Mouse (Mus musculus) brain, embryonic 18.5 days (tissue): ENCODE measurements around the gene Tmbim4.

Source experiments
- DNase-seq: peaks from one replicate; pipeline ENCODE4 v3.0.0-alpha.2; 2012; ENCODE audit warnings: low read depth, low spot score

Tmbim4 gene

DNA sequence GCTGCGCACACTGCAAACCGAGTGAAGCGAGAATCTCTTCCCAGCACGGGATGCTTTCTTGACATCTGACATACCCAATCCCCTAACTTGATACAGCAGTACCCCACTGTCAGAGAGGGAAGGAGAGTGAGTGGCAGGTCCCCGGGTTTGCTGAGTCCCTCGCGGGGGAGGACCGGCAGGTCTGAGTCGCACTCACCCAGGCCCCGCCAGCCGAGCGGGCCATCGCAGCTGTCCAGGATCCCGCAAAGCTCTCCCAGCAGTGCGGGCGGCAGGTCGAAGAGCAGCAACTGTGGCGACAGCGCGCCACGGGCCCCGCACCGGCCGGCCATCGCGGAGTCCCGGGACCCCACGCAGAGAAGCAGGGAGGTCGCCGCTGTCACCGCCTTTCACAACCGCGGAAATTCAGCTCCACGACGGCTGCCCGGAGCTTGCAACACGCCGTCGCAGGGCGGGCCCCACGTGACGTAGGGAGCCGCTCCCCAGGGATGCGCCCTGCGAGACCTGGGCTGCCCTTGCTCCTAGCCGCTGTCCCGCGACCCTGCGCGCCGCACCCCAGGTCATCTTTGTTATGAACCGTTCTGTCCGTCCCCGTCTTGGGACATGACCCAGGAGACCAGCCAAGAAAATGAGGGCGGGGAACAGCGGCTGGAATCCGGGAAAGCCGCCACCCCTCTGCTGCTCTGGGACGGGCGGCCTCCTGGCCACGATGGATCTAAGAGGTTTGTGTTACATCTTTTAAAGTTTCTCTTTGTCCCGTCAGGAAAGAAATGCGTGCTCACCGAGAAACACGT is at the start of gene Tmbim4:
Gene Tmbim4, plus strand, starts transcription at position 460 of the 791 bp plus-strand sequence.
- DNase-seq = no peak

DNA sequence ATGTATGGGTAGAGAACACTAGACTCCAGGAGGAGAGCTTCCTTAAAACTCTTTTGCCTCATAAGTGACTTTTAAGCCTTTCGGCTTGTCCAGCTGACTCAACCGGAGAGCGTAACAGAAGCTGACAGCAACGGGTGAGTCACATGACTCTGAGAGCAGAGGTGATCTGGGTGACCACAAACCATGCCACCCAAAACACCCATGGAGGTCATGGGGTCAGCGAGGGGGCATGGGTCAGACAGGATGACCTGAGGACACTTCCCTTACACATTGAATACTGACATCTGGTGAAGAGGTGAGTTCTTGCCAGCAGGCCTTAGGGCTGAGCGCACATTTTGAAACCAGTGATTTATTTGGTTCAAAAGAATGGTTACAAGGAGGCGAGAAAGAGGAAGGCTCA is 49.7 kb upstream of the Tmbim4 start:
- DNase-seq = no peak

DNA sequence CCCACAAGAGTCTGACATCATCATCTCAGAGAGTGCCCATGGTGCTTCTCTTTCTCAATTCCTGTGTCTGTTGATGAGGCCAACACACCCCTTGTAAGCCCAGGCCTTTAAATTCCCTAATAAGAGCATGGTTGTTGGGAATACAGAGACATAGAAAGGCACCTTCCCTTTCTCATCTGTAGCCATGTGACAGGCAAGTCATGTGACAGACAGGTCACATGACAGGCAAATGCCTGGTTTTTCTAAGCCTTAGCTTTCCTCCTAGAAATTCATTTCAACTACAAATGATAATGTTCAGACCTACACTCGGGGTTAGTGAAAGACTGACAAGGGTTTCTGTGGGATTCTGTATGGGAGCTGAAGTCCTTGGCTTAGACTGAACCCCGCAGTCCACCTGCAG is 47.5 kb upstream of the Tmbim4 start:
- no peak for DNase-seq

DNA sequence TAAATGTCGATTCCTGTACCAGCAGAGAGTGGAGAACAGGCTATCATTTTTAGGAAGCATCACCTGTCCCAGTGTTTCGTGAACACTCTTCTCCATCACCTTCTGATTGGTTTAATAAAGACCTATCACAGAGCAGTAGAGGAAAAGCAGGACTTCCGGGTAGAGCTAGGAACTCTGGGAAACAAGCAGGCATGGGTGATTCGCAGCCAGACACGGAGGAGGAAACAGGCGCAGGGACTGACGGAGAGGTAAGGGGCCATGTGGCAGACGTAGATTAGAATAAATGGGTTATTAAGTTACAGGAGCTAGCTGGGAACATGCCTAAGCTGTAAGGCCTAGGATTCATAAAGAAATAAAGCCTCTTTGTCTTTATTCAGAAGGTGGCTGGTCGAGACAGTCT is 40.9 kb upstream of the Tmbim4 start:
- no peak for DNase-seq

DNA sequence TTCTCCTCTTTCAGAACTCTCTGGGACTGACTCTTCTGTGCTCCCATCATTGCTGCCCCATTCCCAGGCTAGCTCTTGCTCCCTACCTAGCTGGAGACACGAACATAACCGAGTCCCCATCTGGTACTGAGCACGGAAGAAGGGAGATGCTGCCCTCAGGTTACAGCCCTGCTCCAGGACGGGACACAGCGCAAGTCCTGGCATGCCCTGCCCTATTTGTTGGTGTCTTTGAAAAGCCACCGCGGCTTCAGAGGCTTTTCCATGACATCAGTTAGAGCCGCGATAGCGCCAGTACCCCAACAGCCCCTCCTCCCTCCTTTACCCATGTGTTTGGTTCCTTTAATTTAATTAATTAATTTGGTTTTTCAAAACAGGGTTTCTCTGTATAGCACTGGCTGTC is 38.5 kb upstream of the Tmbim4 start:
- no peak for DNase-seq

DNA sequence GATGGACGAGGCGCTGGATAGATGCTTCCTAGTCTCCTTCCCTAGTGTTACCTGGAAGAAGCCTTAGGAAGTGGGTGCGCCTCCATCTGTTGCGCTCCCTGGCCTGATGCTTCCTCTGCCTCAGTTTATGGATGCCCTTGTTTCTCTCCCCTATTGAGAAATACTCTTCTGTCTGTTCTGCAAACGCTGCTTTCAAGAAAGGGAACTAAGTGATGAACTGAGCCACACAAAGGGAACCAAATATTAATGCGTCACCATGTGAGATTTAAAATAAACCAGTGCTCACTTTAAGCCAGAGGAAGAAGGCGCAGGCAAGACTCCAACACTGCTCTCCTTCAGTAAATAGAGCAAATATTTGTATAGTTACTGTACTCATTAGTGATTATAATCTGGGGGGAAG is 37.9 kb upstream of the Tmbim4 start:
- DNase-seq = no peak

DNA sequence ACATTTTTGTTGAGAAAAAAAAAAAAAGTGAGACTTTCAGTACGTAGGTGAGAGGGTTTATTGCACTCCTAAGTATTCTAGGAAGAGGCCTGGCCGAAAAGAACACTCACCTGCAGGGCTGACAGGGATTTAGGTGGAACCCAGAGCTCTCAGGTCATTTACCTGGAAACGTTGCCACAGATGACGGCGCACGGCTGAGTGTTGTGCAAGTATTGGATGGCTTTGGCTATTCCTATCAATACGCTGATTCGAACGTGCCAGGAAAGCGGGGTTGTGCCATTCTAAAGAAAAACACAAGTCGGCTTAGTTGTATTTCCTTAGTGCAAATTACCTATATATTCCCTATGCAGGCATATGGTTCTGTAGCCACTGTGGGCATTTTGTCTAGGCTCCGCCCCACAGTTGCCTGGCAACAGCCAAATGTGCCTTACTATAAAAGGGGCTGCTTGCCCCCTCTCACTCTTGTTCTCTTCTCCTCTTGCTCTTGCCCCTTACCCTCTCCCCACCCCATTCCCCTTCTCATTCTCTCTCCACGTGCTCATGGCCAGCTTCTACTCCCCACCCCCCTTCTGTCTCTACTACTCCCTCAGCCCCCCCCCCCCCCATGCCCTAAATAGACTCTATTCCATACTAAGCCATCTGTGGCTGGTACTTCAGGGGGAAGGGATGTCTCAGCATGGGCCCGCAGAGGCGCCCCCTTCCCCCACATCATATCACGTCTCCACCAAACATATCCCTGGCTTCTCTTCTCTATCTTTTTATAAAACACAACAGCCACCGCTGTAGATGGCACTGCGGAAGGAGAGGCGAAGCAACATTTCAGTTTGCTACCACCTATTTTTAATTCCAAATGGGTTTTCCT is 36.2 kb upstream of the Tmbim4 start:
- DNase-seq = no peak

DNA sequence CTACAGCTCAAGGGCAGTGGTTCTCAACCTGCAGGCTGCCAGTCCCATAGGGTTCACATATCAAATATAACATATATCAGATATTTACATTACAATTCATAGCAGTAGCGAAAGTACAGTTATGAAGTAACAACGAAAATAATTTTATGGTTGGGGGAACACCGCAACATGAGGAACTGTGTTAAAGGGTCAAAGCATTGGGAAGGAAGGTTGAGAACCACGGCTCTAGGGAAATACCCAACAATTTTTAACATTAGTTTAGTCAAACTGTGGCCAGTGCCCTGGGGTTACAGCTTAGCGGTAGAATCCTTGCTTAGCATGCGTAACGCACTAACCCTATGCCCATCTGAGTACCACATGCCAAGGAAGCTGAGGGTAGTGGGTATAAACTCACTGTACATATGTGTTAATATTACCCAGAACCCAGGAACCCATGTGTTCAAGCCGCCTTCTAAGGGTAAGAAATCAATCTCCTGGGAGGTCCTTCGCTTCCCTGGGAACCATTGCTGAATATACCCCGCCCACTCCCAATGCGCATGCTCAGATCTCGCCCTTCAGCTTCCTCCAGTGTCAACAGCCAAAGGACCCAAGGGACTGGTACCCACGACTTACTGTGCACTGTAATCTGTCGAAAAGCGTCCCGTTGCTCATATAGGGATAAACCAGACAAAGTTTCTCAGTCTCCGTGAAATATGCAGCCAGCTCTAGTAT is 35.4 kb upstream of the Tmbim4 start:
- no peak for DNase-seq

DNA sequence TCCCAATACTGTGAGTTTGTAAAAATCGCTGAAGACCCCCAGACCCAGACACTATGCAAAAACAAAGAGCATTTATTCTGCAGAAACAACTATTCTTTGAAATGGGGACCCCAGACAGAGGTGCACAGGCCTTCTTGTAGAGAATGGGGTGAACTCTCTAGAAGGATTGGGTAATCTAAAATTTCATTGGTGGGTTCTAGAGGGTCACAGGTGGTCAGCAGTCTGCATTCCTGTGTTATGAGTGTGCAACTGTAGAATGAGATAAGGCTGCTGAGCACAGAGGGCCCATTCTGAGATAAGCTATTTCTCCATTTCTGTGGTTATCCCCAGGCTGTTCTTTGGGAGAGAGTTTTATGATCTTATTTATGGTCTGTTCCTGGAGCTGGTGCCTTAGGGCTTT is 33.3 kb upstream of the Tmbim4 start:
- no peak for DNase-seq

DNA sequence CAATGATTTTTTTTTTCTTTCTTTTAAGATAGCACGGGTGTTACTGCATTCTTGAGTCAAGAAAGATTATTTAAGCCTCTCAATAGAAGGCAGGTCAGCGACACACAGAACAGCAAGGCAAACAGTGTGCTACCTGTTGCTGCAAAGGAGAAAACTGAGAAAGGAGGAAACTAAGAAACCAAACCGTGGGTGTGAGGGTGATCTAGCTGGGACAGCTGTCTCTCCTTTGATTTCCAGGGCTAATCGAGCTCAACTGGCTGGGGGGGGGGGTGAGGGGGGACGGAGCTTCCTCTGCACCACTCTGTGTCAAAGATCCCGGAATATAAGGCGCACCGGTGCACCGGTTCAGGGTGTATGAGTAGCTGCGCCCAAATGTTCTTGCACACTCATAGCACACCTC is 32.3 kb upstream of the Tmbim4 start:
- DNase-seq = no peak

DNA sequence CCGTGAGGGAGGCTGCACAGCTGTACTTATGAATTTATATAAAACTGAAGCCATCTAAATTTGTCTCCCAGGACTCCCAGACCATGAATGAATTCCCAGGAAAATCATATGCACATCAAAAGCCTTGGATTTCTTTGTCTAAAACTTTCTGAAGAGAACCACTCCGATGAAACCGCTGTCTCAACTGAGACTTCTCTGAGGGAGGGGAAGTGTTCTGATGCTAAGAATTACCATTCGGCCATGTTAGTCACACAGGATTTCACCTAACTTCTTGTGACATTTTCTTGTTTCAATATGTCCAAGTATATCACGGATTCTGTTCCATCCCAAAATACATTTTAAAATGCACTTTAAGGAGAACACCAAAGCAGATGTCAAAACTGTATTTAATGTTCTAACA is 31.5 kb upstream of the Tmbim4 start:
- no peak for DNase-seq

DNA sequence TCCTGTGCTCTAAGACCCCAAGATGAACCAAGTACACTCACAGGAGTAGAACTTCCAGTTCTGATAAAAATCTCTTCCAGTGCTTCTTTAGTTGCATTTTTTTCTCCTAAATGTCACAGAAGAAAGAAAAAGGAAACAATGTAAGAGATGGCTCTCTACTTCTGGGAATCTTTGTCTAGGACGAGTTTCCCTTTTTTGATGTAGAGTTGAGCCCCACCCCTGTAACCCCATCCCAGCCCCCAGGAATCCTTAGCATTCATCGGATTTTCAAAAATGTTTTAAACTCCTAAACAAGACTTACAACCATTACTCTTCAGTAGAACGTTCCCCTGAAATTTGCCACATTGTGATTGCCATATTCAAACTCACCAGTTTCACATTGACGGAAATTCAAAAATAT is 31.1 kb upstream of the Tmbim4 start:
- DNase-seq = no peak

DNA sequence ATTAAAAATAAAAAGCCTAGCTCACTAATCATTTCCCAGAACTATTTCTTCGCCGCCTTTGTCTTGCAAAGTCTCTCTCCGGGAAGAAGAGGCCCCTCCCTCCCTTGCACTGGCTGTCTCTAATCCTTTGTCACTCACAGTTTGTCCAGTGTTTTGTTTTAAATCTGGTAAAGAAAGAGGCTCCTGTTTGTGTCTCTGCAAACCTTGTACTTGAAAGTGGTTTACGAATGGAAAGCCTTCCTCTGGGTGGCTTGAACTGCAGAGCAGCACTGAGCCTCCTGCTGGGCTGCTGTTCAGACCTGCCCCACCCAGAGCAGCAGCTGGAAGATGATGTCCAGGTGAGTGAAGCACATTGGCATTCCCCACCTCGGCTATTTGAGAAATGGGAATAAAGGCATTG is 30.1 kb upstream of the Tmbim4 start:
- no peak for DNase-seq

DNA sequence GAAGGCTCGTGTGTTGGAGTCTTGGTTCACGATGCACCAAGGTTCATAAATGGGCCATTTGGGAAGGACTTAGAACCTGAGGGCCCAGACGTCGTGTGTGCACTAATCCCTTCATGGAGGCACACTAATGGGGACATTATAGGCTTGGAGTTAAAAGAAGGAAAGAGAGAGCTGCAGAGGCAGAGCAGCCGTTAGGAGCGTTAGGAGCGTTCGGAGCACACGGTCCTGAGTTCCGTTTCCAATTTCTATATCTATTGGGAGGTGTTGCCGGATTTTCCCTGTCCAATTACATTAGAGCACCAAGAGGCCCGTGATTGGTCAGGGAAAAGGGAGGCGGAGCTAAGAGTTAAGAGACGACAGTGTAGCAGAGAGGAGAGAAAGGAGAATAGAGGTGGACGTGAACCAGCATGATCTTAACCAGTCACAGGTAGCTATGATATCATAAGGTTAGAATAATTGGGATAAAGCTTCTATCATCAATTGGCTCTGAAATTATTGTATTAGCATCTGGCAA is 27.1 kb upstream of the Tmbim4 start:
- no peak for DNase-seq

DNA sequence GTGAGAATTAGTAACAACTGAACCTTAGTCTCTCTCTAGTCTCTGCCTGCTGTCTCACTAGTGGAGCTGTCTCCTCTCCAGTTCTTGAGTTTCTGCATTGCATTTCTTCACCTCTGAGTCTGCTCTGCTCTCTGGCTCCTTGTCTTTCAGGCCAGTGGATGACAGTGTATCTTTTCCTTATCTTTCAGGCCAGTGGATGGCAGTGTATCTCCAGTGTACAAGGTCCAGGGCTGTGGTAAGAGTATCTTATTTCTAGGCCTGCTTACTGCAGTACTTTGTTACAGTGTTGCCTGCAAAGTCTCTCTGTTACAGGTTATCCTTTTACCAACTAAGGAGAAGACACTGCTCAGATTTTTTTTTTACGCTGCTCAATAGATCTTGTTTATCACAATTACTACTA is 18.5 kb upstream of the Tmbim4 start:
- no peak for DNase-seq

DNA sequence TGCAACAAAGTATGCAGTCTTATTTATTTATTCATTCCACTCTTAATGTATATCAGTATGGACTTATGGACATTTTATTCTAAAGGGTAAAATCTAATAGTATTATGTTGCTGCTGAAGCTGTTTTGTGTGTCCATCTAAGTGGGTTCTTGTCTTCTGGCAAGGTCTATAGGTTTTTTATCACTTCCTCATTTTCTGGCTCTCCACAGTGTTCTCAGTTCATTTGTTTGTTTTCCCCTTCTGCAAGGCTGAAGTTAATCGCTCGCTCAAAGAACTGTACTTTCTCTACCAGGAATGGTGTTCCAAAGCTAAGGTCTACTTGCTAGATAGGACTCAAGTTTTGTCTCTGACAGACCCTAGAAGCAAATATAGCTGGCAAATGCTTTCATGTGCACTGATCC is 18.0 kb upstream of the Tmbim4 start:
- DNase-seq = no peak

DNA sequence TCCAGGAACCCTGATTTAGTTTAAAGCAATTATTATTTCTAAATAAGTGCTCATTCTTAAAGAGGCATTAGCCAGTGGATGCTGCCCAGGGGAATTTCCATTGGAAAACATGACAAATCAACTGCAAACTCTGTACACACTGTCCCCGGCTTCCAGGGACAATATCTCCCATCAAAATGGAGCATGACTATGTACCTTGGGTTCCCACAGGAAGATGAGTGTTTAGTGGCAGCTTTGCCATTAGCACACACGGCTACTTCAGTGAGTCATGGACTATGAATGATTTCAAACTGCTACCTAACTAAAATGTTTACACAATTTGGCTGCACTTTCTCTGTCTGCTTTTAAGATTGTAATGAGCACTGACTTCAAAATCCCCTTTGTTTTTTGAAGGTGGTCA is 12.9 kb upstream of the Tmbim4 start:
- no peak for DNase-seq

DNA sequence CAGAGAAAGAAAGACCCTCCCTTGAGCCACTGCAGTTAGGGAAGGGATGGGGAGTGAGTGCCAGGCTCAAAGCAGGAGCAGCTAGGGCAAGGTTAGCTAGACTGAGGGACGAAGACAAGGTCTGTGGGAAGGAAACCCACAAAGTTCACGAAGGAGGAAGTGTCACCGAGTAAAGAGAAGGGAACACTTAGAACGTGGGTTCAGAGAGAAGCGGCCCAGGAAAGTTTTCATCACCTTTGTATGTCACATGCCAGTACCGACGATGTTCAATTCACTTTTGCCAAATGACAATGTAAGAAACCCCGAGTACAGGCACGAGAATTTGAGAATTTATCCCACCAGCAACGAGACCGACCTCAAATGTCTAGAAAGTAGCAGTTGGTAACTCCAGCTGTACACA is 12.1 kb upstream of the Tmbim4 start:
- DNase-seq = no peak

DNA sequence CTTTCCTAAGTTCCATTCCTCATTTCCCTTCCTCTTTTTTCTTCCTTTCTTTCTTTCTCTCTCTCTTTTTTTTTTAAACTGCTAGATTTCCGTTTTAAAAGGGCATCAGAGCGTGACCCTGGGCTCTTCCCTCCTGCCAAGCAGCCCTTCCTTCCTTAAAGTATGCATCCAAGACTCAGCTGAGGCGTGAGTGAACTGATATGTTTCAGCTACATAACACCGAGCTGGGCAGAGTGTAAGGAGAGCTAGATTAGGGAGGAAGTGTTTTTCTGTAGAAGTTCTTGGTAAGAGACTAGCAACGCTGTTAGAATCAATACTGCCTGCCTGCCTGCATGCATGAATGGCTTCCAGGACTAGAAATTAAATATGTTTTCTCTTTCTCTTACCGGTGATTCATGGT is 11.6 kb upstream of the Tmbim4 start:
- DNase-seq = no peak

DNA sequence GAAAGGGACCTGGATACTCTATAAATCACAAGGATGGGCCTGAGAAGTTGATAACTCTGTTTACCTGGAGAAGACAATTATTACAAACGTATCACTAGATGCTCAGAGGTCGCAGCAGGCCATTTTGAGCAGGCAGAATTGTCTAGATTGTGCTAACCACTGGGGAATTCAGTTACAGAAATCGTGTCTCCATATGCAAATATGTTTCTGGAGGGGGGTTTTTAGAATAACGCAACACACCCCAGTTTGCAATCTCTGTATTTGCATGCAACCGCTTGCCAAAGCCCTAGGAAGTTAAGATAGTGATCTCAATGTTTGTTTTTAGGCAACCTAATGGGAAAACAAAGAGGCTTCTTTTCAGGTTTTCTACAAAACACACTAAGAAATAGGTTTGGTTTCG is 10.2 kb upstream of the Tmbim4 start:
- no peak for DNase-seq

DNA sequence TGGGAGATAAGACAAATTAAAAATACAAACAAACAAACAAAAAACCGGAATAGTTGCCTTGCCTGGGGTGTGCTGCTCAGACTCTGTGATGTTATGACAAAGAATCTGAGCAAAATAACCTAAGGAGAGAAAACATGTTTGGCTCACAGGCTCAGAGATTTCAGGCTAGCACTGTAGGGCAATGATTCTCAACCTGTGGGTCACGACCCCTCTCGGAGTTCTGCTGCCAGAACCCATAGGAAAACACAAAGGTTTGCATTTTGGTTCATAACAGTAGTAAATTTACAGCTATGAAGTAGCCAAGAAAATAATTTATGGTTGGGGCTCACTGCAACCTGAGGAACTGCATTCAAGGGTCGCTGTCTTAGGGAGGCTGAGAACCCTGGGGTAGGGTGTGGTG is 9.1 kb upstream of the Tmbim4 start:
- DNase-seq = no peak

DNA sequence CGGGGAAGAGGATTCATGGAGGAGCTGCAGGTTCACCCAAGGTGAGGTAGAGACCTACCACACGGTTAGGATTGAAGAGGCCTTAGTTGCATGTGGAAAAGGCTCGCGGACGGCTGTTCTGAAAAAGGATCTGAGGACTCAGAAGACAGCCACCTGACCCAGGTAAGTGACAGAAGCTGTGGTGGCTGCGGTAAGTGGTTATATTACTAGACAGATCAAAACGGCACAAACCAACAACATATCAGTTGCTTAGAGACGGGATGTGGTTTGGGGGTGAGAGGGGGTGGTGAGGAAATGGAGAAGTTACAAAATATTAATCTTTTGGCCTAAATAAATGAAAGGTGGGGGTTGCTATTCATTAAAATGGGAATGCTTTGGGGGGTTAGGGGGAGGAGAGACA is 8.1 kb upstream of the Tmbim4 start:
- no peak for DNase-seq
